Mouse (Mus musculus): ENCODE results near the gene Nrxn2. TPM values are rescaled to one million over a fixed set of nuclear protein-coding genes. Genes with fewer than 3 reads are reported as not detected.

Gene Nrxn2
- polyA plus RNA-seq (2015; fragmentation: Nextera tagmentation; extraction: Ambion mirVana) = 0.58 and 0.97 TPM in 2 replicates

DNA sequence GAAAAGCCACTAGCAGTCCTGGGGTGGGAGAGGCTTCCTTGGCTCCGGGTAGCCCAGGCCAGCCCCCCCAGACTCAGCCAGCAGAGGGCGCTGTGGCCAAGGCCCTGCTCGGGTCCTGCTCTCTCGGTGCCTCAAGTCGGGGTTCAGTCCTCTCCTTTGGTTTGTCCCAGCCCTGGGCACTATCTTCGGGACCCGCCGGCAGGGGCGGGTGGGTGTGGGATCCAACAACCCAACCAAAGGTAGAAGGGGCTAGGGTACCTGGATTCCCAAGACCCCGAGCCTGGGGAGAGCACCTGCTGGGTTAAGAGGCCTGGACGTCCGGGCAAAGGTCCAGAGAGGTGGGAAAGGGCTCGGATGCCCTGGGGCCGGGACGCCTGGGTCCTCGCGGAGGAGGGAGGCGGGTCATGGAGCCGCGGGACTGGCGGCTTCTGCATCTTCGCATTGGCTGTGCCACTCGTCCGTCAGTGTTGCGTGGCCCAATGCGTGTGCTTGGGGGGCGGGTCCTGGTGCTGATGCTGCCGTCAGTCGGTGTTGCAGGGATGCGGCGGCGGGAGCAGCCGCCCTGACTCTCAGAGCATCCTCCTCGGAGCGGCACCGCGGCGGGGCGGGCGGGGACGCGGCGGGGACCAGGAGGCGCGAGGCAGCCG lies at the start of gene Nrxn2:
TSS of gene Nrxn2 (plus strand) at position 499 of the 647 bp plus-strand sequence.
- Histone ChIP-seq H3K4me1 (peaks cover 20% of the 10 kb centered on the region), H3K36me3 (no peaks in the 10 kb centered on the region), H3K4me3 (peak within 1 kb of the TSS; percentile 47), H3K27me3 (peaks cover 61% of the 10 kb centered on the region), H3K9me3 (no peaks in the 10 kb centered on the region), H3K27ac (no peak within 1 kb of the TSS), H3K4me2 (peak within 1 kb of the TSS; percentile 98), H3K9ac (peak within 1 kb of the TSS; percentile 24; the same call in 1 of the 2 replicates)
- 2% methylated on average over 46 of the region's 46 CpGs for WGBS
- ATAC-seq (ENCODE audit: borderline replicate concordance, extremely low read depth, low FRiP score, low TSS enrichment) = peak; percentile 75; the same call in 1 of the 2 replicates

DNA sequence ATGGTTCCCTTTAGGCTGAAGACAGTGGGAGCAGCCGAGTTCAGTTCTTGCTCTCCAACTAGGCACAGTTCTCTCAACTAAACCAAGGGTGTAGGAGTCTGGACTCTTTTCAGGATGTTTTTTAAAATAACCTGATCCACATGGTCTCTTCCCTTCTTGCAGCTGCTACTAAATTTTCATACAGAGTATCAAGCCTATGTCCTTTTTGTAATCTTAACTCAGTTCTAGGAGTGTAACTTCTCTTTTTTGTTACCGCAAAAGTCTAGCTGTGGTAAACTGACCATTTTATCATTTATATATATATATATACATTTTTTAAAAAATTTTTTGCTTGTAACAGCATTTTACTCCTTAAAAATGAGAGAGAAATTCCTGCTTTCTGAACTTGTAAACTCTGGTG lies 48.4 kb upstream of the Nrxn2 start:
- Histone ChIP-seq H3K4me2 (no peak overlapping the region), H3K9ac (no peak overlapping the region), H3K27me3 (no peaks in the 10 kb centered on the region), H3K36me3 (peaks cover 93% of the 10 kb centered on the region), H3K9me3 (no peaks in the 10 kb centered on the region), H3K27ac (no peak overlapping the region), H3K4me3 (no peak overlapping the region), H3K4me1 (peaks cover 21% of the 10 kb centered on the region)
- 89% methylated on average over 2 of the region's 2 CpGs for WGBS
- no peak for ATAC-seq (ENCODE audit: borderline replicate concordance, extremely low read depth, low FRiP score, low TSS enrichment)

DNA sequence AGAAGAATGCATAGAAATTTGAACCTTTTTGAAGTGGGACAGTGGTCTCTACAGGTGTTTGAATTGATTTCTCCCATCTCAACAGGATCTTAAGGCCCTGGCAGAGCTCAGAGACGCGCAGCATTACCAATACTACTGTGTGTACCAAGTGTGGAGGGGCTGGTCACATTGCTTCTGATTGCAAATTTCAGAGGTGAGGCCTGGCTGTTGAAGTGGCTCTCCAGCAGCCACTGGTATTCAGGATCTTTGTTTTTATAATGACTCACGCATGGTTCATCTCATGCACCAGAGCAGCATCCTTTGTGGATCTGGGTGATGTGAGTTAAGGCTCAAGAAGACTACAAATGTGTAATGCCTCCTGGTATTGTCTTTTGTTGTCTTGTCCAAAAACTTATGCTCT lies 46.1 kb upstream of the Nrxn2 start:
- Histone ChIP-seq H3K9me3 (no peaks in the 10 kb centered on the region), H3K4me1 (peaks cover 6% of the 10 kb centered on the region; the same call in 1 of the 2 replicates), H3K4me3 (no peak overlapping the region), H3K27ac (no peak overlapping the region), H3K36me3 (peaks cover 94% of the 10 kb centered on the region), H3K27me3 (no peaks in the 10 kb centered on the region), H3K9ac (no peak overlapping the region), H3K4me2 (no peak overlapping the region)
- no peak for ATAC-seq (ENCODE audit: borderline replicate concordance, extremely low read depth, low FRiP score, low TSS enrichment)
- WGBS = 78% methylated on average over 3 of the region's 3 CpGs

DNA sequence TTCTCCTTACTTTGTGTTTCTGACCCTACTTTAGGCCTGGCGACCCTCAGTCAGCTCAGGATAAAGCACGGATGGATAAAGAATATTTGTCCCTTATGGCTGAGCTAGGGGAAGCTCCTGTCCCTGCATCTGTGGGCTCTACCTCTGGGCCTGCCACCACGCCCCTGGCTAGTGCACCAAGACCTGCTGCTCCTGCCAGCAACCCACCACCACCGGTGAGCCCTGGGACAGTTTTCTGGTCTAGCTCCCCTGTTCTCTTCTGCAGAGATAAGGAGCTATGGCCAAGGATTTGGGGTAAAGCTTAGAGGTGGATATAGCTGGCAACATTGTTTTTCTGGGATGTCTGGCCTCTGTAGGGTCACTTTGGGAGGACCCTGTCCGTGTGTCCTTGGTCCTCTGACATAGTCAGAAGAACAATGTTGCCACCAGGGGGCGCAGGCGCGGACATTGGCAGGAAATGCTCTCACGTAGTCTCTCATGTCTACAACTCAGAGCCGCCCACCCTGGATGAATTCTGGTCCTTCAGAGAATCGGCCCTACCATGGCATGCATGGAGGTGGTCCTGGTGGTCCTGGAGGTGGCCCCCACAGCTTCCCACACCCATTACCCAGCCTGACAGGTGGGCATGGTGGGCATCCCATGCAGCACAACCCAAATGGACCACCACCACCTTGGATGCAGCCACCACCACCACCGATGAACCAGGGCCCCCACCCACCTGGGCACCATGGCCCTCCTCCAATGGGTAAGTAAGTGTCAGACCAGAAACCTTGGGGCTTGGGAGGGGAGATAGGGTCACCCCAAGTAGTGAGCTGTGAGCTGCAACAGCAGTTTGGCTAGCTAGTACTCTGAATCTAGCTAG lies 44.8 kb upstream of the Nrxn2 start:
- no peaks in the 10 kb centered on the region for H3K27me3 ChIP-seq
- H3K9me3 ChIP-seq = no peaks in the 10 kb centered on the region
- H3K4me3 ChIP-seq = no peak overlapping the region
- WGBS = 62% methylated on average over 12 of the region's 12 CpGs
- no peak overlapping the region for H3K27ac ChIP-seq
- H3K36me3 ChIP-seq = peaks cover 95% of the 10 kb centered on the region
- H3K4me1 ChIP-seq = 0 out of 2 replicates have a peak, but pooled peaks cover 3% of the 10 kb centered on the region
- H3K9ac ChIP-seq = no peak overlapping the region
- no peak overlapping the region for H3K4me2 ChIP-seq
- ATAC-seq (ENCODE audit: borderline replicate concordance, extremely low read depth, low FRiP score, low TSS enrichment) = peak; percentile 44

DNA sequence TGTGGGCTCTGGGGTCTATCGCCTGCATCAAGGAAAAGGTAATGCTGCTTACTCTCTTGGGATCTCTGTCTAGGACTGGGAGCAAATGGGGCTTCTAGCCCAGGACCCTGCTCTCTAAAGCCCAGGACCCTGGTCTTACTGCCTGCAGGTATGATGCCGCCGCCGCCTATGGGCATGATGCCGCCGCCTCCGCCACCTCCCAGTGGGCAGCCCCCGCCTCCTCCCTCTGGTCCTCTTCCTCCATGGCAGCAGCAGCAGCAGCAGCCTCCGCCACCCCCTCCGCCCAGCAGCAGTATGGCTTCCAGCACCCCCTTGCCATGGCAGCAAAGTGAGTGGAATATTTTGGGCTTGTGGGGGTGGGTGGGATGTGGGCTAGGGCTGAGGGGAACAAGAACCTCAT lies 44.0 kb upstream of the Nrxn2 start:
- ATAC-seq (ENCODE audit: borderline replicate concordance, extremely low read depth, low FRiP score, low TSS enrichment) = no peak

DNA sequence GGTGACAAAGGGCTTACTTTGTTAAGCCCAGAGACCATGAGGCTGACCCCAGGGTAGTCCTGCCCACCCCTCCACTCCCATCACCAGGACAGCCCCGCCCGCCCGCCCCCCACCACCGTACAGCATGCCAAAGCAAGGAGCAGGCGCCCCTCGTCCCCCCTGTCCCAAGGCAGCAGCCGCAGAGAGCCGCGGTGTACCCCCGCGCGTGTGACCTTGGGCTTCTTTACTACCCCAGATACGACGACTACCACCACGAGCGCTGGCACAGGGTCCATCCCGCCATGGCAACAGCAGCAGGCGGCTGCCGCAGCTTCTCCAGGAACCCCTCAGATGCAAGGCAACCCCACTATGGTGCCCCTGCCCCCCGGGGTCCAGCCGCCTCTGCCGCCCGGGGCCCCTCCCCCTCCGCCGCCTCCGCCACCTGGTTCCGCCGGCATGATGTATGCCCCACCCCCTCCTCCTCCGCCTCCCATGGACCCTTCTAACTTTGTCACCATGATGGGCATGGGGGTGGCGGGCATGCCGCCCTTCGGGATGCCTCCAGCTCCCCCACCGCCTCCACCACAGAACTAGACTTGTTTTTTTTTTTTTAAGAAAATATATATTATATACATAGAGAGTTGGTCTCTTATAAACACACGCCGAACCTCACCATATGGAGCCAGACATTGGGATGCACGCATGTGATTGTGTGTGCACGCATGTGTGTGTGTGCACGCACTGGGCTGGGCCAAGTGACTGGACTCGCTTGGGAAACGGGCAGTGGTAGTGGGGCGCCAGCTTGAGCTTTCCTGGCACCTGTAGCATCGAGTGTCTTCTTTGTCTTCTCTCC lies 42.9 kb upstream of the Nrxn2 start:
- peaks cover 3% of the 10 kb centered on the region; the same call in 1 of the 2 replicates for H3K4me1 ChIP-seq
- no peak for ATAC-seq (ENCODE audit: borderline replicate concordance, extremely low read depth, low FRiP score, low TSS enrichment)
- 90% methylated on average over 39 of the region's 42 CpGs for WGBS

More for the DNA sequence above, 44.0 kb upstream of the Nrxn2 start:
- Histone ChIP-seq H3K9me3 (no peaks in the 10 kb centered on the region), H3K27me3 (no peaks in the 10 kb centered on the region), H3K4me2 (no peak overlapping the region), H3K27ac (no peak overlapping the region), H3K36me3 (peaks cover 94% of the 10 kb centered on the region), H3K9ac (no peak overlapping the region), H3K4me3 (no peak overlapping the region), H3K4me1 (0 out of 2 replicates have a peak, but pooled peaks cover 3% of the 10 kb centered on the region)
- 99% methylated on average over 10 of the region's 10 CpGs for whole genome bisulfite sequencing

DNA sequence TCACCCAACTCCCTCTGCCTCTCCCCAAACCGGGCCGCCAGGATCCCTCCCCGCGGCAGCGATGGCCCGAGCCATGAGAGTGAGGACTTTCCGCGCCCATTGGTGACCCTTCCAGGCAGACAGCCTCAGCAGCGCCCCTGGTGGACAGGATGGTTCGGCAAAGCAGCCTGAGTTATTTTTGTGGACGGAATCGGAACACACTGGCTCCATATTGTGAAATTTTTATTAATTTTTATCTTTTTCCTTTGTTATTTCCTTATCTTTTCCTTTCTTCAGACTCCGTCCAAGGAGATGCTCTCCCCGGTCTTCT lies 42.3 kb upstream of the Nrxn2 start:
- no peak for ATAC-seq (ENCODE audit: borderline replicate concordance, extremely low read depth, low FRiP score, low TSS enrichment)
- Histone ChIP-seq H3K4me3 (no peak overlapping the region), H3K4me1 (peaks cover 3% of the 10 kb centered on the region; the same call in 1 of the 2 replicates), H3K27me3 (no peaks in the 10 kb centered on the region), H3K36me3 (peaks cover 79% of the 10 kb centered on the region), H3K4me2 (no peak overlapping the region), H3K9ac (no peak overlapping the region), H3K27ac (no peak overlapping the region), H3K9me3 (no peaks in the 10 kb centered on the region)
- 73% methylated on average over 14 of the region's 14 CpGs for WGBS

More for the DNA sequence above, 42.9 kb upstream of the Nrxn2 start:
- Histone ChIP-seq H3K4me2 (no peak overlapping the region), H3K9me3 (no peaks in the 10 kb centered on the region), H3K36me3 (peaks cover 85% of the 10 kb centered on the region), H3K27me3 (no peaks in the 10 kb centered on the region), H3K9ac (no peak overlapping the region), H3K27ac (no peak overlapping the region), H3K4me3 (no peak overlapping the region)

DNA sequence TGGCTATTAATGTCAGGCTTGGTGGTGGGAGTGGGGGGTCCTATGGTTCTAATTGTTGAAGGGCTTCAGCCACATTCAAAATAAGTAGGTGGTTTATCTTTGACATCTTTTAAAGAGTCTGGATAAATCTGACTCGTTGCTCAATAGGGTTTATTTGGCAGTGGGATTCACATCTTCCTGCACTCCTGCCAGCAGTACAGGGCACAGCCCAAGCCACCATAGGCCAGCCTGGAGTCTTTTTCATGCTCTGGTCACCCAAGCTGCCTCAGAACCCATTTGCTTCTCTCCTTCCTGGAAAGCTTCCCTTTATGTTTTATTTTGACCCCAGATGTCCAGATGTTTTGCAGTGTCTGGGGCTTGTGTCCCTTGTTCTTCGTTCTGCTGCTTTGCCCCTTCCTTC lies 41.9 kb upstream of the Nrxn2 start:
- H3K27ac ChIP-seq = no peak overlapping the region
- ATAC-seq (ENCODE audit: borderline replicate concordance, extremely low read depth, low FRiP score, low TSS enrichment) = no peak
- H3K9me3 ChIP-seq = no peaks in the 10 kb centered on the region
- H3K36me3 ChIP-seq = peaks cover 75% of the 10 kb centered on the region
- H3K4me3 ChIP-seq = no peak overlapping the region
- H3K27me3 ChIP-seq = no peaks in the 10 kb centered on the region
- no peak overlapping the region for H3K4me2 ChIP-seq
- H3K9ac ChIP-seq = no peak overlapping the region
- H3K4me1 ChIP-seq = peaks cover 1% of the 10 kb centered on the region; the same call in 1 of the 2 replicates
- WGBS = 65% methylated on average over 2 of the region's 2 CpGs

DNA sequence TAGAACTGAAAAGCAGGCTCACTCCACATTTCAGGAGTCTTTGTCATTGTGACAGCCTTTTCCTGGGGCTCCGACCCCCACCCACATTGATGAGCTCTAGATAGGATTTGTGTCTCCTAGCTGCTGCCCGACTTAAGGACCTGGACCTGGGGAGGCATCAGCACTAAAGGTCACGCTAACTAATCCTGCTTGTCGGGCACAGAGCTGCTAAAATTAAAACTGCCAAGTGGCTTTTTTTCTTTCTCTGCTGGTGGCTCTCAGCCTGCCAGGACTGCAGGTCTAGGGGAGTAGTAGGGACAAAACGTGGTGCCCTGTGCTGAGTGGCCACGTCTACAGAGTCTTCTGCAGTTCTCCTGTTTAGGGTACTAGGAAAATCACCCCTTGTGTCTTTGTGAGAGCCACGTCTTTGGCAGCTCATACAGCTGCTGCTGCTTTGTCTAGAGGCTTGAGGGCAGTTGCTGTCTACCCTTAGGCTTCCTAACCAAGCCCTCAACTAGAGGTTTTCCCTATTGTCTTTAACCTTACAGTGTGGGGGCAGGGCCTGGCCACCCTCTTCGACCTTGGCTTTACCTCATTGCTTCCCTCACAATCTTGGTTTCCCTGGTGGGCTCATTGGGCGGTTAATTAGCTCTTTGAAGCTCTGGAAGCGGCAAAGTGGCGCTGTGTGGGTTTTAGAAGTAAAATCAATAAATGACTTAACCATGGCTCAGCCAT lies 41.0 kb upstream of the Nrxn2 start:
- Histone ChIP-seq H3K27ac (no peak overlapping the region), H3K9me3 (no peaks in the 10 kb centered on the region), H3K27me3 (no peaks in the 10 kb centered on the region), H3K4me1 (no peaks in the 10 kb centered on the region; the same call in 1 of the 2 replicates), H3K4me2 (no peak overlapping the region), H3K9ac (no peak overlapping the region), H3K4me3 (no peak overlapping the region), H3K36me3 (peaks cover 66% of the 10 kb centered on the region)
- WGBS = 83% methylated on average over 11 of the region's 11 CpGs
- ATAC-seq (ENCODE audit: borderline replicate concordance, extremely low read depth, low FRiP score, low TSS enrichment) = no peak

DNA sequence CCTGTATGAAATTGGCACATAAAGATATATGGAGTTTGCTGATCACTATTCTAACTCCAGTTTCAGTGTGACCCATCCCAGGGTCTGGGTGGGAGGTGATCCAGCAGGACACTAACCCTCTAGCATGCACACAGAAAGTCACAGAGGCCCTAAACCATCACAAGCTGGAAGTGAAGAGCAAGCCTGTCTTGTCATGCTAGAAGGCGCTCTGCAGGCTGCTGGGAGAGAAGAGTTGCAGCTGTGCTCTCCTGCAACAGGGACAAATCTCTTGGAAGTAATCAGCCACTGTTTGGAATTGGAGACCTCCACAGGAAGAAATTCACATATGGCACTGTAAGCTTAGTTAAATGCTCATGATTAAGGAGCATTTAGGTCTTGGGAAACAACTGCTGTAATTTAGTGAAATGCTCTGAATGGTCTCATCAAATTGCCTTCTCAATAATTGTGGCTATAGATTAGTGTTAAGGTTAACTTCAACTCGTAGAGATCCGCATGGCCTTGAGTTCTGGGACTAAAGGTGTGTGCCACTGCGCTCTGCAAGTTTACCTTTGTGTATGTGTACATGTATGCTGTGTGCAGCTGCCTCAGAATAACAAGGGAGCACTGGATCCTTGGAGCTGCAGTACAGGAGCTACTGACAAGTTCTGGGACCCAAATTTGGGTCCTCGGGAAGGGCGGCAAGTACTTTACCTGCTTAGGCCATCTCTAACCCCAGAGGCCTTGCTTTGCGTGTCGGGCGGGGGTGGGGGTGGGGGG lies 37.9 kb upstream of the Nrxn2 start:
- Histone ChIP-seq H3K4me2 (no peak overlapping the region), H3K27me3 (no peaks in the 10 kb centered on the region), H3K9me3 (no peaks in the 10 kb centered on the region), H3K4me3 (no peak overlapping the region), H3K9ac (no peak overlapping the region), H3K4me1 (peaks cover 22% of the 10 kb centered on the region), H3K27ac (no peak overlapping the region), H3K36me3 (peaks cover 38% of the 10 kb centered on the region)
- 86% methylated on average over 9 of the region's 9 CpGs for WGBS
- ATAC-seq (ENCODE audit: borderline replicate concordance, extremely low read depth, low FRiP score, low TSS enrichment) = no peak
